8 mouse cellular contexts compared by ENCODE assay signal in the genomic region with DNA sequence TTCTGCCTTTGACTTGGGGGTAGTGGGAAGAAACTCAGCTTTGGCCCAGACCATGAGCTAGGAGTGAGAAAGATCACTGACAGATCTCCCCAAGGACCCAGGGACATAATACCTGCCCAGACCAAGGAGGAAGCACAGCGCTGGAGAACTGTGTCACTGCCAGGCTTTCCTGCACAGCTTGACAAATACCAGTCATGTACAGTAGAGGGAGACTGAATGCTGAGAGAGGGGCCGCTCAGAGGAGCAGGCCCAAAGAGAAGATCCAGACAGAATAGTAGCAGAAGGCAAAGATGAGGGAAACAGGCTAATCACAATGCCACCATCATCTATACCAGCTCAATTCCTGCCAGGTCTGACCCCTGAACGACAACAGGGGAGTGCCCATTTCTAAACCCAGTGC. TPM values are rescaled to one million over a fixed set of nuclear protein-coding genes. Genes with fewer than 3 reads are reported as not detected.
A peak's percentile ranks its signal among the peaks of the same experiment; 100 is the strongest.
DNase-seq lines count a peak whose midpoint lies in the region; ATAC-seq and TF ChIP-seq lines count a peak whose summit lies in the region.
"Had no signal": no experiment of that assay in that cellular context is flagged by ENCODE, and none has a peak within 500 bp of the region (broad histone marks: within the 10 kb centered on the region; RNA-seq: fewer than 3 reads in every experiment).

No protein-coding gene starts in this region.

- H3K27me3 ChIP-seq in hindbrain, embryonic 11.5 days (ENCODE audit: control insufficient read depth, insufficient read depth, low read length): no peaks in the 10 kb centered on the region
- H3K27me3 ChIP-seq in hindbrain, embryonic 10.5 days (ENCODE audit: insufficient read depth, poor library complexity, severe bottlenecking): no peaks in the 10 kb centered on the region
- no peaks in the 10 kb centered on the region for H3K27me3 ChIP-seq in thymus, adult 2 months (ENCODE audit: control insufficient read depth, insufficient read depth, low read length)

- ATAC-seq in hindbrain, embryonic 11.5 days (ENCODE audit: low FRiP score): no peak

- TF ChIP-seq POLR2A in thymus, adult 2 months (IDR thresholded peaks at IDR 0.05; ENCODE audit: control insufficient read depth, extremely low read depth, insufficient read depth, low read length, poor library complexity): no peak

- H3K36me3 ChIP-seq in hindbrain, embryonic 11.5 days (ENCODE audit: control insufficient read depth, insufficient read depth, low read length): no peaks in the 10 kb centered on the region
- H3K36me3 ChIP-seq in hindbrain, embryonic 10.5 days: peaks cover 52% of the 10 kb centered on the region
- H3K36me3 ChIP-seq in thymus, adult 2 months (ENCODE audit: control insufficient read depth, insufficient read depth, low read length): no peaks in the 10 kb centered on the region

- H3K27ac ChIP-seq in hindbrain, embryonic 11.5 days (ENCODE audit: low read depth, low read length): no peak overlapping the region
- H3K27ac ChIP-seq in hindbrain, embryonic 10.5 days: no peak overlapping the region
- H3K27ac ChIP-seq in thymus, adult 2 months (ENCODE audit: control insufficient read depth, insufficient read depth, low read length): no peak overlapping the region

- TF ChIP-seq CTCF in thymus, adult 2 months (IDR thresholded peaks at IDR 0.05; ENCODE audit: borderline replicate concordance, control insufficient read depth, extremely low read depth, insufficient read depth, low read length, poor library complexity): no peak

- H3K4me3 ChIP-seq in hindbrain, embryonic 11.5 days (ENCODE audit: low read depth, low read length): no peak overlapping the region
- H3K4me3 ChIP-seq in hindbrain, embryonic 10.5 days: no peak overlapping the region
- no peak overlapping the region for H3K4me3 ChIP-seq in thymus, adult 2 months (ENCODE audit: control insufficient read depth, insufficient read depth, low read length)
- H3K4me3 ChIP-seq: myocyte had no signal

- no peak overlapping the region for H3K4me2 ChIP-seq in hindbrain, embryonic 11.5 days (replicated peaks; ENCODE audit: low read depth, low read length)

- peak; percentile 19 for DNase-seq in hindbrain, embryonic 11.5 days (ENCODE audit: low spot score)
- no peak for DNase-seq in hindbrain, embryonic 10.5 days (ENCODE audit: low spot score)
- DNase-seq in thymus, adult 2 months: peak; percentile 7
- no peak for DNase-seq in thymus, postnatal 4 days
- DNase-seq in cerebellum, postnatal 14 days: peak; percentile 54 to 58
- DNase-seq in urinary bladder, postnatal 36 days (ENCODE audit: low spot score in 2 of 2): no peak
- DNase-seq in kidney, postnatal 14 days: no peak

- H3K4me1 ChIP-seq in hindbrain, embryonic 11.5 days (replicated peaks; ENCODE audit: control insufficient read depth, insufficient read depth, low read length): no peaks in the 10 kb centered on the region
- H3K4me1 ChIP-seq in hindbrain, embryonic 10.5 days (replicated peaks): no peaks in the 10 kb centered on the region
- H3K4me1 ChIP-seq in thymus, adult 2 months (replicated peaks; ENCODE audit: control insufficient read depth, insufficient read depth, low read length): no peaks in the 10 kb centered on the region

- WGBS in hindbrain, embryonic 11.5 days: 55% methylated on average over 3 of the region's 3 CpGs
- 49% methylated on average over 3 of the region's 3 CpGs for WGBS in hindbrain, embryonic 10.5 days
- 61% methylated on average over 3 of the region's 3 CpGs for WGBS in thymus, adult 2 months

- no peak overlapping the region for H3K9ac ChIP-seq in hindbrain, embryonic 11.5 days (ENCODE audit: low read depth, low read length)

- no peaks in the 10 kb centered on the region for H3K9me3 ChIP-seq in hindbrain, embryonic 11.5 days (ENCODE audit: control insufficient read depth, low read length)
- H3K9me3 ChIP-seq in hindbrain, embryonic 10.5 days: no peaks in the 10 kb centered on the region

RNA-seq across cellular contexts. Expression of a gene that starts 29.5 kb away (rescaled TPM):
- 5.1 and 5.6 TPM in 2 replicates for polyA plus RNA-seq in hindbrain, embryonic 11.5 days (2014; fragmentation: Nextera tagmentation; extraction: Ambion mirVana)
- polyA plus RNA-seq in hindbrain, embryonic 10.5 days (2016; fragmentation: Nextera tagmentation; extraction: Ambion mirVana): 14.4 and 16.5 TPM in 2 replicates
- polyA plus RNA-seq in thymus, adult 2 months (2012; rRNA removed): 16.3 and 19.2 TPM in 2 replicates

RNA-seq across cellular contexts. Expression of a gene that starts 36.5 kb away (rescaled TPM):
- polyA plus RNA-seq in hindbrain, embryonic 11.5 days (2014; fragmentation: Nextera tagmentation; extraction: Ambion mirVana): 61.7 and 62.3 TPM in 2 replicates
- polyA plus RNA-seq in hindbrain, embryonic 10.5 days (2016; fragmentation: Nextera tagmentation; extraction: Ambion mirVana): 55.6 and 57.8 TPM in 2 replicates
- polyA plus RNA-seq in thymus, adult 2 months (2012; rRNA removed): 11.1 and 14.6 TPM in 2 replicates

RNA-seq across cellular contexts. Expression of a gene that starts 42.6 kb away (rescaled TPM):
- polyA plus RNA-seq in hindbrain, embryonic 11.5 days (2014; fragmentation: Nextera tagmentation; extraction: Ambion mirVana): 42.7 and 44.9 TPM in 2 replicates
- 34.4 and 35.8 TPM in 2 replicates for polyA plus RNA-seq in hindbrain, embryonic 10.5 days (2016; fragmentation: Nextera tagmentation; extraction: Ambion mirVana)
- polyA plus RNA-seq in thymus, adult 2 months (2012; rRNA removed): 26.7 and 27.8 TPM in 2 replicates

RNA-seq across cellular contexts. Expression of a gene that starts 53.1 kb away (rescaled TPM):
- 166 and 180 TPM in 2 replicates for polyA plus RNA-seq in hindbrain, embryonic 11.5 days (2014; fragmentation: Nextera tagmentation; extraction: Ambion mirVana)
- 204 and 213 TPM in 2 replicates for polyA plus RNA-seq in hindbrain, embryonic 10.5 days (2016; fragmentation: Nextera tagmentation; extraction: Ambion mirVana)
- 68.0 and 92.4 TPM in 2 replicates for polyA plus RNA-seq in thymus, adult 2 months (2012; rRNA removed)

Comparison
In these comparisons a context has a peak if more than half of its experiments do, and no peak if none do; other contexts are left out.
1. DNase-seq: peak in hindbrain, embryonic 11.5 days (single experiment), thymus, adult 2 months (single experiment) and cerebellum, postnatal 14 days (2 of 2); none in hindbrain, embryonic 10.5 days (single experiment), thymus, postnatal 4 days (single experiment), urinary bladder, postnatal 36 days (0 of 2) and kidney, postnatal 14 days (single experiment).